Mouse (Mus musculus) kidney, embryonic 14.5 days (tissue): ENCODE data around the gene Sult2a3. TPM values are rescaled to one million over a fixed set of nuclear protein-coding genes. Genes with fewer than 3 reads are reported as not detected.
"Not testable (repeated sequence)": the region's sequence is repeated elsewhere in the genome, so short reads cannot be mapped to it uniquely, and the experiment has no call there.

Experiments
- ATAC-seq: fragments of 200-750 bp; cut with Nextera tagmentation; 2 replicates; pipeline ENCODE4 v1.8.0; 2017; ENCODE audit warnings: moderate number of reproducible peaks, mild to moderate bottlenecking, moderate TSS enrichment, moderate library complexity; ENCODE audit not compliant: low FRiP score, low TSS enrichment
- H3K27ac ChIP-seq: fragments of 300-500 bp; sonication (generic); 2 replicates; pipeline ENCODE4 v1.5.1; 2014; ENCODE audit warnings: low read depth, mild to moderate bottlenecking, low read length, moderate library complexity, mixed read lengths
- H3K27me3 ChIP-seq: fragments of 300-500 bp; sonication (generic); 2 replicates; pipeline ENCODE4 v1.6.1; 2014; ENCODE audit warnings: mild to moderate bottlenecking, low read length; ENCODE audit not compliant: control insufficient read depth, insufficient read depth
- H3K36me3 ChIP-seq: fragments of 300-500 bp; sonication (generic); 2 replicates; pipeline ENCODE4 v1.6.1; 2014; ENCODE audit warnings: low read length, mixed read lengths; ENCODE audit not compliant: control insufficient read depth, insufficient read depth
- H3K4me1 ChIP-seq: fragments of 300-500 bp; sonication (generic); 2 replicates; pipeline ENCODE4 v1.6.1; 2014; ENCODE audit warnings: low read length, mixed read lengths; ENCODE audit not compliant: control insufficient read depth, insufficient read depth
- H3K4me2 ChIP-seq: fragments of 300-500 bp; sonication (generic); replicated peaks from 2 replicates; pipeline ENCODE4 v1.6.1; 2014; ENCODE audit warnings: low read depth, mild to moderate bottlenecking, low read length
- H3K4me3 ChIP-seq: fragments of 300-500 bp; sonication (generic); 2 replicates; pipeline ENCODE4 v1.5.1; 2014; ENCODE audit warnings: mild to moderate bottlenecking, low read length
- H3K9ac ChIP-seq: fragments of 300-500 bp; sonication (generic); 2 replicates; pipeline ENCODE4 v1.6.1; 2014; ENCODE audit warnings: low read depth, mild to moderate bottlenecking, low read length, moderate library complexity
- H3K9me3 ChIP-seq: fragments of 300-500 bp; sonication (generic); 2 replicates; pipeline ENCODE4 v1.6.1; 2016; ENCODE audit warnings: low read length; ENCODE audit not compliant: control insufficient read depth
- WGBS: fragments of 180-500 bp; shearing (Covaris S2); extraction: QIAGEN DNeasy Blood & Tissue Kit; methylation state at CpG from one replicate; pipeline ENCODE4 v1.1.7; 2014; 5-methylcytosine and 5-hydroxymethylcytosine counted together
- polyA plus RNA-seq: library from polyadenylated mRNA; unstranded; fragments of >200 nt; fragmentation: Nextera tagmentation; extraction: Ambion mirVana; gene quantifications from 2 replicates; pipeline ENCODE4 v1.2.1, GENCODE M21; 2014

The Sult2a3 gene
- not detected in 2 replicates for polyA plus RNA-seq

- no peak for ATAC-seq
- Histone ChIP-seq H3K27me3 (no peaks in the 10 kb centered on the region), H3K36me3 (no peaks in the 10 kb centered on the region), H3K4me2 (no peak within 1 kb of the TSS), H3K9ac (no peak within 1 kb of the TSS), H3K27ac (no peak within 1 kb of the TSS), H3K4me3 (no peak within 1 kb of the TSS), H3K4me1 (no peaks in the 10 kb centered on the region), H3K9me3 (no peaks in the 10 kb centered on the region)
- 91% methylated on average over 2 of the region's 2 CpGs for WGBS
Measured at GRCm38 (mm10) chr7:14122944-14123343, at the start of gene Sult2a3. Gene Sult2a3, minus strand, starts transcription at chr7:14123044.

GRCm38 (mm10) chr7:14120436-14120835 is 2.4 kb downstream of the Sult2a3 start:
- Histone ChIP-seq H3K36me3 (no peaks in the 10 kb centered on the region), H3K9ac (no peak overlapping the region), H3K9me3 (no peaks in the 10 kb centered on the region), H3K4me3 (no peak overlapping the region), H3K27ac (no peak overlapping the region), H3K4me2 (no peak overlapping the region), H3K4me1 (no peaks in the 10 kb centered on the region), H3K27me3 (no peaks in the 10 kb centered on the region)
- WGBS = 98% methylated on average over 2 of the region's 2 CpGs
- no peak for ATAC-seq

GRCm38 (mm10) chr7:14119865-14120264 is 3.0 kb downstream of the Sult2a3 start:
- ATAC-seq, H3K36me3 ChIP-seq, H3K4me1 ChIP-seq, H3K4me2 ChIP-seq, H3K9me3 ChIP-seq, H3K9ac ChIP-seq, H3K27ac ChIP-seq, H3K27me3 ChIP-seq, H3K4me3 ChIP-seq: not testable (repeated sequence)
- 72% methylated on average over 3 of the region's 3 CpGs for WGBS

GRCm38 (mm10) chr7:14116761-14117160 is 6.1 kb downstream of the Sult2a3 start:
- no peak for ATAC-seq
- Histone ChIP-seq H3K4me2 (no peak overlapping the region), H3K27ac (no peak overlapping the region), H3K4me3 (no peak overlapping the region), H3K9me3 (no peaks in the 10 kb centered on the region), H3K27me3 (no peaks in the 10 kb centered on the region), H3K4me1 (no peaks in the 10 kb centered on the region), H3K36me3 (no peaks in the 10 kb centered on the region), H3K9ac (no peak overlapping the region)
- 22% methylated on average over 1 of the region's 1 CpGs for WGBS

DNA sequence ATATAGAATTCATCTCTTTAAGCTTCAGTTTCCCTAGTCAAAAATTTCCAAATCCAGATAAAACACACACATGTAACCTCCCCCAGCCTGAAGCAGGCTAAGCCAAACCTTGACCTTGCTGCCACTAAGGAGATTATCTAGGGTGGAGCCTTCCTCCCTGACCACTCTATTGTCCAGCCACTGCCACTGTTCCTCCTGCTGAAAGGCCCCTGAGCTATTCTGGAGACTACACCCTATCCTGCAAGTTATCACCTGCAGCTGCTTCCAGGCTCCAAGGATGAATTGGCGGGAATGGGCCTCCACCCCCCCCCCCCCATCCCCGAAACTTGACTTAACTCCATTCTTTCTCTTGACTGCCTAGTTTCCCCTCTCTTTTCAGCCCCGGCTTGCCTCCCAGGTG is 8.4 kb downstream of the Sult2a3 start:
- not testable (repeated sequence) for H3K4me2 ChIP-seq, H3K4me3 ChIP-seq, H3K9me3 ChIP-seq, ATAC-seq, H3K36me3 ChIP-seq, H3K27ac ChIP-seq, H3K27me3 ChIP-seq, H3K9ac ChIP-seq, H3K4me1 ChIP-seq
- WGBS = 75% methylated on average over 3 of the region's 3 CpGs

DNA sequence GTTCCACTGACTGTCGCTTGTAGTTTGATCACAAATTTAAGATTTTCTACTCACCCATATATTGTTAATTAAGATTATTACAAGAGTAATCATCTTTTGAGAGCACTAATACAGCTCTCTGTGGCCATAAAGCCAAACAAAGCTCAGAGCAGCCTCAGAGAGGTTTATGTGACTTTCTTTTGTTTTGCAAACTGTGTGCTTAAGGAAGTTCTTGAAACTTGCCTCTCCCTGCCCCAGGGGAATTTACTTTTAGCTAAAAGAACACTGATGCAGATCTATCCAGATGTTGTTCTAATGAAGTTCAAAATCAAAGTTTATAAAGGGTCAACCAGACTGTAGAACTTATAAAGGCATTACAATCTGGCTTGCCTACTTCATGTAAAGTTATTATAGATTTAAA is 75.0 kb downstream of the Sult2a3 start:
- not testable (repeated sequence) for H3K4me3 ChIP-seq, H3K4me1 ChIP-seq, H3K27ac ChIP-seq, H3K9ac ChIP-seq, H3K27me3 ChIP-seq, H3K4me2 ChIP-seq, H3K9me3 ChIP-seq, ATAC-seq, H3K36me3 ChIP-seq
- WGBS = 45% methylated on average over 1 of the region's 1 CpGs

GRCm38 (mm10) chr7:14030831-14031230 is 92.0 kb downstream of the Sult2a3 start:
- not testable (repeated sequence) for H3K9me3 ChIP-seq, H3K27me3 ChIP-seq, ATAC-seq

More at GRCm38 (mm10) chr7:14030831-14031230, 92.0 kb downstream of the Sult2a3 start:
- not testable (repeated sequence) for H3K36me3 ChIP-seq, H3K4me1 ChIP-seq, H3K4me2 ChIP-seq, H3K4me3 ChIP-seq, H3K9ac ChIP-seq, H3K27ac ChIP-seq

Other genes starting within 250 kb of the Sult2a3 start
- not detected in 2 replicates for gene Sult2a4, start 133.4 kb downstream of the Sult2a3 start, polyA plus RNA-seq
- gene Sult2a6, start 131.8 kb upstream of the Sult2a3 start, polyA plus RNA-seq = not detected in 2 replicates
- not detected in 2 replicates for gene Obox8, start 210.5 kb upstream of the Sult2a3 start, polyA plus RNA-seq